Mouse (Mus musculus): ENCODE results near the gene Snd1. TPM values are rescaled to one million over a fixed set of nuclear protein-coding genes. Genes with fewer than 3 reads are reported as not detected.

The Snd1 gene
- total RNA-seq, 2 experiments from 2014 or later, result 112 to 139 TPM

Other genes starting within 250 kb of the Snd1 start
- gene Zfp800, start 77.1 kb upstream of the Snd1 start, total RNA-seq (2021), result 10 to 100 TPM; 23.9 to 29.5 TPM
- gene Arf5, start 51.6 kb upstream of the Snd1 start, total RNA-seq (2021), result 100 to 1,000 TPM; 139 to 163 TPM
- gene Fscn3, start 47.4 kb upstream of the Snd1 start, total RNA-seq (2021), result not detected
- 10 to 100 TPM; 15.2 to 18.1 TPM for gene Gcc1, start 46.7 kb upstream of the Snd1 start, total RNA-seq (2021)
- not detected for gene Pax4, start 25.8 kb upstream of the Snd1 start, total RNA-seq (2021)

Measured in adrenal gland, adult 18-20 months (tissue).